Mouse (Mus musculus) heart, postnatal 14 days (tissue): ENCODE results near the gene Olfr429. TPM values are rescaled to one million over a fixed set of nuclear protein-coding genes. Genes with fewer than 3 reads are reported as not detected.
"Not testable (repeated sequence)": the region's sequence is repeated elsewhere in the genome, so short reads cannot be mapped to it uniquely, and the experiment has no call there.

Source experiments
- DNase-seq, 2 experiments: peaks; one replicate each; pipeline ENCODE4 v3.0.0; 2021 to 2022
- intact Hi-C: fragments of 180-260 bp; cut with DNase I; formaldehyde crosslinking; loops from one replicate; pipeline ENCODE4 v1.15.1; 2025
- long read RNA-seq, 2 experiments: library from polyadenylated mRNA; stranded (forward); transcript quantifications; one replicate each; pipeline ENCODE4 v2.0.0; 2021
- total RNA-seq, 2 experiments: library from RNA; stranded (reverse); gene quantifications; 2 replicates each; pipeline ENCODE4 v1.2.3; 2021

Olfr429 gene
- not detected for total RNA-seq
- long read RNA-seq, experiment 1 = 0 reads
- long read RNA-seq, experiment 2 = 0 reads

GRCm38 (mm10) chr1:174084031-174084430 is at the start of gene Olfr429:
Olfr429 (plus strand) TSS chr1:174084331.
- DNase-seq = no peak
- intact Hi-C loops = no loop called here

DNA sequence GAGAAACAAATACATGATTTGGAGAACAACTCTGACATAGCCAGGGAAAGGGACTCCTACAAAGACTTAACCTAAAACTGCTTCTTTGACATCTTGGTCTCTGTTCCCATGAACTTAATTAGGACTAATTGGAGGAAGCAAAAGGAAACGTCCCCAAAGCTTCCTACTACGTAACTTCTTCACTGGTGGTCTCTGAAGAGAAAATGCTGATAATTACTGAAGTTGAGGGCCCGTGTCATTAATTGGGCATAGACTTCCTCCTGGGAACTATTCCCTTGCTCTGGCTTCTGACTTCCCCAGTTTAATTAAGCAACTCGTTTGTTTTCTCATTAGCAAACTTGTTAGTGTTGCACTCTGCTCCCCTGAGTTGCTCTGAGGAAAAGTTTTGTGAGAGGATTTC is 48.3 kb upstream of the Olfr429 start:
- intact Hi-C loops = no loop called here
- no peak for DNase-seq

DNA sequence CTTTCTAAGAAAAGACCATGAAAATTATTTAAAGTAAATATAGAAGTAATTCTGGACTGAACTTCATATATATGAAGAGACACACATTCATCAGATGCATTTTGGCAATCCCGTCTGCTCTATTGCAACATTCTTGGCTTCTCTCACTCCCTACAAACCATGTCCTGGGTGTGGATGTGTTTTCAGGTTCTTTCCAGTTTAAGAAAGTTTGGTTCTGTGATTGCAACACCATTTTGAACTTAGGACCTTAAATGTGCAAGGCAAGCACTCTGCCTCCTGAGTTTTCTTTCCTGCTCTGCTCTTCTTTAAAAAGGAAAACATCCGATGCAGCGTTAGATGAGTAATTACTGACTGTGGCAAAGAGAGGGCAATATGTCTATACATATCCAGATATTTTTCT is 45.7 kb upstream of the Olfr429 start:
- no peak for DNase-seq
- intact Hi-C loops = no loop called here

- peak; percentile 76 to 81 for DNase-seq
- intact Hi-C loops = no loop called here
These were observed 43.5 kb upstream of the Olfr429 start, which contains the start of gene Olfr433 for GRCm38 (mm10) chr1:174040523-174041177. Olfr433 (plus strand) TSS chr1:174040705.

DNA sequence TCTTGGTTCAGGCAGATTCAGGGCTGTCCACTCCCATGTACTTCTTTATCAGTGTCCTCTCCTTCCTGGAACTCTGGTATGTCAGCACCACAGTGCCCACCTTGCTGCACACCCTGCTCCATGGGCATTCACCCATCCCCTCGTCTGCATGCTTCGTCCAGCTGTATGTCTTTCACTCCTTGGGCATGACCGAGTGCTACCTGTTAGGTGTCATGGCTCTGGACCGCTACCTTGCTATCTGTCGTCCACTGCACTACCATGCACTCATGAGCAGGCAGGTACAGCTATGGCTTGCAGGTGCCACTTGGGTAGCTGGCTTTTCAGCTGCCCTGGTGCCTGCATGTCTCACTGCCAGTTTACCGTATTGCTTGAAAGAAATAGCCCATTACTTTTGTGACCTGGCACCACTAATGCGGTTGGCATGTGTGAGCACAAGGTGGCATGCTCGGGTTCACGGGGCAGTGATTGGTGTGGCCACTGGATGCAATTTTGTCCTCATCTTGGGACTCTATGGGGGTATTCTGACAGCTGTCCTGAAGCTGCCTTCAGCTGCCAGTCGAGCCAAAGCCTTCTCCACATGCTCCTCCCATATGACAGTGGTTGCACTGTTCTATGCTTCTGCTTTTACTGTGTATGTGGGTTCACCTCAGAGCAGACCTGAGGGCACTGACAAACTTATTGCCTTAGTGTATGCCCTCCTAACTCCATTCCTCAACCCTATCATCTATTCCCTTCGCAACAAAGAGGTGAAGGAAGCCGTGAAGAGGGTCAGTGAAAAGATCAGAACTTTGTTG is 41.8 kb upstream of the Olfr429 start:
- intact Hi-C loops = not testable (repeated sequence)

DNA sequence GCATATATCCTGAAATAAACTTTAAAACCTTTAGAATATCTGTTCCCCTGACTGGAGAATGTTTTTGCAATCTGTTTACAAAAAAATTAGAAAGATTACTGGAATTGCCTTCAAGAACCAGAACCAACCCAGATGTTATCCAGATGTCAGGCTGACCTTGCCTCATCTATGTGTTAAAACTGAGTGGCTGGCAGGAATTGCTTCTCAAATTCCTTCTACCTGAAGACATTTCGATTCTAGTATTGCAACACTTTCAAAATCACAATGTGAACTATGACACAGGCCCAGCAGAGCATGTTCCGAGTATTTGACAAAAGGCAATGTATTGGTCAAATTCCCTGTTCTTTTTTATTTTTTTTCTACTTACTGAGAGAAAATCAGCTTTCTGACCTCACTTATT is 39.7 kb upstream of the Olfr429 start:
- no peak for DNase-seq
- intact Hi-C loops = no loop called here

More for the DNA sequence above, 41.8 kb upstream of the Olfr429 start:
- not testable (repeated sequence) for DNase-seq

DNA sequence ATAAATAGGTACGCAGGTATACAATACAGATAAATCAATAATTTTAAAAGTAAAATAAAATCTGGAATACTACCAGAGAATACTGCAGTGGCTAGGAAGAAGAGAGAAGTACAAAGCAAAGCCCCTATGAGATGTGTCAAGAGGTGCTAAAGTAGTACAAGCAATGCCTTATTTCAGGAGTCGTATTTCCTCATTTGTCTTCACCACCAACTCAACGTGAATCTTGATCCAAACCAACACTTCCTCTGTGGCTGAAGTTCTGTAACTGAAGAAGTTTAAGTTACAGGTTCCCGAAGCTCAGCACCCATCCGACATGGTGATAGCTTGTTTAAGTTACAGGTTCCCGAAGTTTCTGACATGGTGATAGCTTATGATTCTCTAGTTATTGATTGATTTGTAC is 35.9 kb upstream of the Olfr429 start:
- intact Hi-C loops, DNase-seq: not testable (repeated sequence)

DNA sequence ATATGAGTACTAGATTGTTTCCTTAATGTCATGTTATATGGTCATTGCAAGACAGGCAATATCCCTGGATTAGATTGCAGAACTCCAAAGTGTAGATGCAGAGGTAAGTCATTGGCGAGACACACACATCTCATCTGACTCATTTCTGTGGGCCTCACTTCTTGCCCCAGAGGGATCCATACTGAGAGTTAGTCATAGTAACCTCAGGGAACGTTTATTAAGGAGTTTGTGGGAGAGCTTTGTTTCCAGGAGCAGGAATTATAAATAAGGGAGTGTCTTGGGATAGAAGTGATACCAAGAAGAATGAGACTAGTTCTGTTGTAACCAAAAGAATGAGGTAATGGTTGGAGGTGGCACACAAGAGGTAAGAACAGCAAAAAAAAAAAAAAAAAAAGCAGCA is 35.2 kb upstream of the Olfr429 start, which contains the start of gene Olfr432:
Gene Olfr432 (plus strand): TSS at position 313 of the 400 bp plus-strand sequence.
- no peak for DNase-seq
- intact Hi-C loops = no loop called here

GRCm38 (mm10) chr1:174049357-174049756 is 34.8 kb upstream of the Olfr429 start:
- intact Hi-C loops = not testable (repeated sequence)

GRCm38 (mm10) chr1:174050532-174050931 is 33.6 kb upstream of the Olfr429 start:
- no peak for DNase-seq
- intact Hi-C loops = no loop called here

More at GRCm38 (mm10) chr1:174049357-174049756, 34.8 kb upstream of the Olfr429 start:
- not testable (repeated sequence) for DNase-seq

GRCm38 (mm10) chr1:174051515-174051914 is 32.6 kb upstream of the Olfr429 start:
- DNase-seq = no peak
- intact Hi-C loops = no loop called here

DNA sequence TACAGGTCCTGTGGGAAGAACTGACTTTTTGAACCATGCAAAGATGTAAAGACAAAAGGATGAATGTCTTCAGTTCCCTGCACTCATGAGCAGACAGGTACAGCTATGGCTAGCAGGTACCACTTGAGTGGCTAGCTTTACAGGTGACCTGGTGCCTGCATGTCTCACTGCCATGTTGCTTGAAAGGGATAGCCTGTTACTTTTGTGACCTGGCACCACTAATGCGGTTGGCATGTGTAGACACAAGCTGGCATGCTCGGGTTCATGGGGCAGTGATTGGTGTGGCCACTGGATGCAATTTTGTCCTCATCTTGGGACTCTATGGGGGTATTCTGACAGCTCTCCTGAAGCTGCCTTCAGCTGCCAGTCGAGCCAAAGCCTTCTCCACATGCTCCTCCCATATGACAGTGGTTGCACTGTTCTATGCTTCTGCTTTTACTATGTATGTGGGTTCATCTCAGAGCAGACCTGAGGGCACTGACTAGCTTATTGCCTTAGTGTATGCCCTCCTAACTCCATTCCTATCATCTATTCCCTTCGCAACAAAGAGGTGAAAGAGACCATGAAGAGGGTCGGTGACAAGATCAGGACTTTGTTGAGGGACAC is 32.1 kb upstream of the Olfr429 start:
- no peak for DNase-seq
- intact Hi-C loops = no loop called here

- DNase-seq = no peak
- intact Hi-C loops = no loop called here
These were observed 31.1 kb upstream of the Olfr429 start for GRCm38 (mm10) chr1:174052981-174053380.

- intact Hi-C loops = no loop called here
These were observed 28.9 kb upstream of the Olfr429 start for GRCm38 (mm10) chr1:174055248-174055647.

DNA sequence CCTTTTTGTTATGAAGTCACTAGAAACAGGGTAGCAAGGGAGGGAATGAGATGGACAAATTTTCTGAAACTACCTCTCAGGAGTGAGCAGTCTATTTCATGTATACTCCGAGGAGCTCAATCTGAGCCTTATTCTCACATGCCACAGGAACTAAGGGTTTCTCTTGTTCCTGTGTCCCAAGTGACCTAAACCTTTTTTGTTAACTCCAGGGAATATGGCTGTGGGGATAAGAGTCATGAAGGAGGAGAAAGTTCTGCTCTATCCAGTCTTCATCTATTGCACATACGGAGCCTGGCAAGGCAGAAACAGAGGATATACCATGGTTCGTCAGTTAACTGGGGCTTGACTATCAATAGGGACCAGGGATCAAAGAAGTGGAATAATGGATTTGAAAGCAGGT is 17.8 kb upstream of the Olfr429 start, which contains the start of gene Olfr430:
Gene Olfr430 (plus strand): TSS at position 301 of the 400 bp plus-strand sequence.
- DNase-seq = no peak
- intact Hi-C loops = no loop called here

More at GRCm38 (mm10) chr1:174055248-174055647, 28.9 kb upstream of the Olfr429 start:
- DNase-seq = no peak

GRCm38 (mm10) chr1:174096591-174096990 is 12.5 kb downstream of the Olfr429 start, which contains the start of gene Olfr427:
Olfr427 (plus strand) TSS chr1:174096891.
- no peak for DNase-seq
- intact Hi-C loops = no loop called here

GRCm38 (mm10) chr1:174103735-174104134 is 19.6 kb downstream of the Olfr429 start:
- intact Hi-C loops = loop anchor here (1.0 kb wide), 1 partner anchor 647 kb away; no protein-coding TSS in a partner anchor
- DNase-seq = no peak

DNA sequence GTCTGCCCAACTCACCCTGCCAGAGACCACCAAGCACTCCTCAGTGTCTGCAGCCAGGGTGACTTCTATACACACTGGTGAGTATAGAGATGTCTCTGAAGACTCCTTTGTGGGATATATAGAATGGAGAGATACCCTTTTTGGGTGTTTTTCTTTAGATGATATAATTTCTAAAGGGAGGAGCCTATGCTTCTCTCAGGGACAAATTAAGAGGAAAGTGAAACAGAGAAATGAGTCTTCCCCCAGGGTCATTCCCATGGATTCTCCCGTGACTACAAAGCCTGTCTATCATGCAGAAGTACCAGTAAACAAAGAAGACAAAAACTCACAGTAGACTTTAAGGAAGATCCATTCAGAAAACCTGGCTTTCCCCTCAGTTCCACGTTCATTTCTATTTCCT is 36.9 kb downstream of the Olfr429 start, which contains the start of gene Olfr231:
Gene Olfr231 (minus strand): TSS at position 101 of the 400 bp plus-strand sequence.
- intact Hi-C loops = no loop called here

GRCm38 (mm10) chr1:174131217-174131616 is 47.1 kb downstream of the Olfr429 start, which contains the start of gene Olfr424:
Olfr424 (plus strand) TSS chr1:174131517.
- DNase-seq = no peak
- intact Hi-C loops = no loop called here

More for the DNA sequence above, 36.9 kb downstream of the Olfr429 start, which contains the start of gene Olfr231:
- no peak for DNase-seq

- DNase-seq = no peak
- intact Hi-C loops = no loop called here
These were observed 47.9 kb downstream of the Olfr429 start for GRCm38 (mm10) chr1:174131999-174132398.
